Mouse (Mus musculus) kidney, embryonic 14.5 days (tissue): Measurements from ENCODE around the gene Ctc1. TPM values are rescaled to one million over a fixed set of nuclear protein-coding genes. Genes with fewer than 3 reads are reported as not detected.
A peak's percentile ranks its signal among the peaks of the same experiment; 100 is the strongest.
"Not testable (repeated sequence)": the region's sequence is repeated elsewhere in the genome, so short reads cannot be mapped to it uniquely, and the experiment has no call there.

Source experiments
- ATAC-seq: fragments of 200-750 bp; cut with Nextera tagmentation; 2 replicates; pipeline ENCODE4 v1.8.0; 2017; ENCODE audit warnings: moderate number of reproducible peaks, mild to moderate bottlenecking, moderate TSS enrichment, moderate library complexity; ENCODE audit not compliant: low FRiP score, low TSS enrichment
- H3K27ac ChIP-seq: fragments of 300-500 bp; sonication (generic); 2 replicates; pipeline ENCODE4 v1.5.1; 2014; ENCODE audit warnings: low read depth, mild to moderate bottlenecking, low read length, moderate library complexity, mixed read lengths
- H3K27me3 ChIP-seq: fragments of 300-500 bp; sonication (generic); 2 replicates; pipeline ENCODE4 v1.6.1; 2014; ENCODE audit warnings: mild to moderate bottlenecking, low read length; ENCODE audit not compliant: control insufficient read depth, insufficient read depth
- H3K36me3 ChIP-seq: fragments of 300-500 bp; sonication (generic); 2 replicates; pipeline ENCODE4 v1.6.1; 2014; ENCODE audit warnings: low read length, mixed read lengths; ENCODE audit not compliant: control insufficient read depth, insufficient read depth
- H3K4me1 ChIP-seq: fragments of 300-500 bp; sonication (generic); 2 replicates; pipeline ENCODE4 v1.6.1; 2014; ENCODE audit warnings: low read length, mixed read lengths; ENCODE audit not compliant: control insufficient read depth, insufficient read depth
- H3K4me2 ChIP-seq: fragments of 300-500 bp; sonication (generic); replicated peaks from 2 replicates; pipeline ENCODE4 v1.6.1; 2014; ENCODE audit warnings: low read depth, mild to moderate bottlenecking, low read length
- H3K4me3 ChIP-seq: fragments of 300-500 bp; sonication (generic); 2 replicates; pipeline ENCODE4 v1.5.1; 2014; ENCODE audit warnings: mild to moderate bottlenecking, low read length
- H3K9ac ChIP-seq: fragments of 300-500 bp; sonication (generic); 2 replicates; pipeline ENCODE4 v1.6.1; 2014; ENCODE audit warnings: low read depth, mild to moderate bottlenecking, low read length, moderate library complexity
- H3K9me3 ChIP-seq: fragments of 300-500 bp; sonication (generic); 2 replicates; pipeline ENCODE4 v1.6.1; 2016; ENCODE audit warnings: low read length; ENCODE audit not compliant: control insufficient read depth
- WGBS: fragments of 180-500 bp; shearing (Covaris S2); extraction: QIAGEN DNeasy Blood & Tissue Kit; methylation state at CpG from one replicate; pipeline ENCODE4 v1.1.7; 2014; 5-methylcytosine and 5-hydroxymethylcytosine counted together
- polyA plus RNA-seq: library from polyadenylated mRNA; unstranded; fragments of >200 nt; fragmentation: Nextera tagmentation; extraction: Ambion mirVana; gene quantifications from 2 replicates; pipeline ENCODE4 v1.2.1, GENCODE M21; 2014

Ctc1 gene
- polyA plus RNA-seq, 1 experiment from 2014 or later, result 62.3 TPM

DNA sequence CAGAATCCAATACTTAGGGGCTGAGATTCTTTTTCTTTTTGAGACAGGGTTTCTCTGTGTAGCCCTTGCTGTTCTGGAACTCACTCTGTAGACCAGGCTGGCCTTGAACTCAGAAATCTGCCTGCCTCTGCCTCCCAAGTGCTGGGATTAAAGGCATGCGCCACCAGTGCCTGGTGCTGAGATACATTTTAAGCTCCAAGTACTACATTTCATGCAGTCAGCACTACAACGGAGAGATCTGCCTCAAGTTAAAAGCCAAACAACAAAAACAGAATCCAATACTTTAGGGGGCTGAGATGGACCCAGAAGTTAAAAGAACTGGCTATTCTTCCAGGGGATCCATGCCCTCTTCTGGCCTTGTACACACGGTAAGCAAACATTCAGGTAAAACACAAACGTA, 12.9 kb upstream of the Ctc1 start:
- ATAC-seq, H3K4me2 ChIP-seq, H3K4me1 ChIP-seq, H3K9ac ChIP-seq, H3K27ac ChIP-seq, H3K27me3 ChIP-seq, H3K4me3 ChIP-seq, H3K9me3 ChIP-seq: not testable (repeated sequence)
- 94% methylated on average over 4 of the region's 4 CpGs for WGBS
- peaks cover 57% of the 10 kb centered on the region for H3K36me3 ChIP-seq

DNA sequence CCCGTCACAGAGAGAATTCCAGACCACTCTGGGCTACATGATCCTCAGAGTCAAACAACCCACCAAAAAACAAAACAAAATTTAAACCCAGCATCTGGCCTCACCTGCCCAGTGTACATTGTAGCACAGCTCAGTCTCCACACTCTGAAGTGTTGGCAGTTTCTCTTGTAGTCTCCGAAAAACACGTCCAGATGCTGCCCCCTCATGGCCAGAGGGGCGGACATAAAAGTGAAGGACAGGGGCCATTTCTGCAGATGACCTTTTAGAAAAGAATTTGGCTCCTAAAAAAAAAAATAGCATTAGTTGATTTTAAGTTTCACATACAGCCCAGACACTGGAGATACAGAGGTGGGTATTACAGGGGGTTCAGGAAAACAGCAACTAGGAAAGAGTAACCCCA, 12.1 kb upstream of the Ctc1 start:
- Histone ChIP-seq H3K27me3 (no peaks in the 10 kb centered on the region), H3K9ac (no peak overlapping the region), H3K9me3 (no peaks in the 10 kb centered on the region), H3K36me3 (peaks cover 49% of the 10 kb centered on the region), H3K4me3 (no peak overlapping the region), H3K27ac (no peak overlapping the region), H3K4me2 (no peak overlapping the region), H3K4me1 (peaks cover 9% of the 10 kb centered on the region; the same call in 1 of the 2 replicates)
- no peak for ATAC-seq
- WGBS, result 57% methylated on average over 4 of the region's 4 CpGs

DNA sequence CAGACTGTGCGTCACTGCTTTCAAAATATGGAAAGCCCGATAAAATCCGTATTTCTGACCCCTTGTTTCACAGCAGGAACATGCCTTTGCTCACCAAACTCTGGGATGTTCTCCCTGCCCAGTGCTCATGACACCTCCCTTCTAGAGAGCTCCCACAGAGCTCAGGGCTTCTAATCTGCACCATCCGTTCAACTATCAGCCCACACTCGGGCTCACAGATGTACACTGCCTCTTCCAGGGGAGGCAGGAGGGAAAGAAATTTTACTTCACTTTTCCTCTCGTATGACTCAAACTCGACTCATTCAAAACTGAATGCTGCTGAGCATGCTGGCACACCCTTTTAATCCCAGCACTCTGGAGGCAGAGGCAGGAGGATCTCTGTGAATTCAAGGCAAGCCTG, 10.5 kb upstream of the Ctc1 start:
- Histone ChIP-seq H3K9ac (no peak overlapping the region), H3K27ac (no peak overlapping the region), H3K4me2 (no peak overlapping the region), H3K4me3 (no peak overlapping the region), H3K27me3 (no peaks in the 10 kb centered on the region), H3K36me3 (peaks cover 33% of the 10 kb centered on the region), H3K9me3 (no peaks in the 10 kb centered on the region), H3K4me1 (peaks cover 9% of the 10 kb centered on the region; the same call in 1 of the 2 replicates)
- 92% methylated on average over 7 of the region's 7 CpGs for WGBS
- ATAC-seq, result no peak

GRCm38 (mm10) chr11:69006575-69006974, 9.1 kb upstream of the Ctc1 start:
- not testable (repeated sequence) for H3K27ac ChIP-seq, H3K9me3 ChIP-seq, ATAC-seq, H3K4me2 ChIP-seq, H3K9ac ChIP-seq, H3K27me3 ChIP-seq, H3K4me3 ChIP-seq
- peaks cover 12% of the 10 kb centered on the region; the same call in 1 of the 2 replicates for H3K4me1 ChIP-seq
- peaks cover 19% of the 10 kb centered on the region for H3K36me3 ChIP-seq

GRCm38 (mm10) chr11:69008182-69009121, 7.3 kb upstream of the Ctc1 start, which contains the start of gene Pfas:
TSS of gene Pfas (minus strand) at chr11:69008460.
- peak within 1 kb of the TSS; percentile 78 for H3K9ac ChIP-seq
- H3K4me1 ChIP-seq, result peaks cover 12% of the 10 kb centered on the region; the same call in 1 of the 2 replicates
- H3K27me3 ChIP-seq, result no peaks in the 10 kb centered on the region
- H3K4me2 ChIP-seq, result peak within 1 kb of the TSS; percentile 68
- H3K9me3 ChIP-seq, result no peaks in the 10 kb centered on the region
- WGBS, result 10% methylated on average over 38 of the region's 38 CpGs
- peak within 1 kb of the TSS; percentile 87 for H3K4me3 ChIP-seq
- H3K27ac ChIP-seq, result peak within 1 kb of the TSS; percentile 62
- peak; percentile 85 for ATAC-seq
- peaks cover 2% of the 10 kb centered on the region for H3K36me3 ChIP-seq

GRCm38 (mm10) chr11:69009508-69009907, 6.2 kb upstream of the Ctc1 start:
- H3K36me3 ChIP-seq, result no peaks in the 10 kb centered on the region
- no peak overlapping the region for H3K4me3 ChIP-seq
- no peak overlapping the region for H3K4me2 ChIP-seq
- no peak overlapping the region for H3K9ac ChIP-seq
- peaks cover 12% of the 10 kb centered on the region; the same call in 1 of the 2 replicates for H3K4me1 ChIP-seq
- H3K9me3 ChIP-seq, result no peaks in the 10 kb centered on the region
- no peak for ATAC-seq
- H3K27ac ChIP-seq, result no peak overlapping the region
- H3K27me3 ChIP-seq, result no peaks in the 10 kb centered on the region
- WGBS, result 95% methylated on average over 1 of the region's 1 CpGs

GRCm38 (mm10) chr11:69010400-69011323, 5.0 kb upstream of the Ctc1 start:
- ATAC-seq, result no peak
- H3K4me3 ChIP-seq, result no peak overlapping the region; the same call in 1 of the 2 replicates
- 93% methylated on average over 15 of the region's 15 CpGs for WGBS
- no peaks in the 10 kb centered on the region for H3K27me3 ChIP-seq
- no peaks in the 10 kb centered on the region for H3K9me3 ChIP-seq
- no peak overlapping the region for H3K27ac ChIP-seq
- H3K4me1 ChIP-seq, result peaks cover 12% of the 10 kb centered on the region; the same call in 1 of the 2 replicates
- no peaks in the 10 kb centered on the region for H3K36me3 ChIP-seq
- no peak overlapping the region for H3K9ac ChIP-seq
- H3K4me2 ChIP-seq, result peak overlapping the region; percentile 84; the same call in 1 of the 2 replicates

DNA sequence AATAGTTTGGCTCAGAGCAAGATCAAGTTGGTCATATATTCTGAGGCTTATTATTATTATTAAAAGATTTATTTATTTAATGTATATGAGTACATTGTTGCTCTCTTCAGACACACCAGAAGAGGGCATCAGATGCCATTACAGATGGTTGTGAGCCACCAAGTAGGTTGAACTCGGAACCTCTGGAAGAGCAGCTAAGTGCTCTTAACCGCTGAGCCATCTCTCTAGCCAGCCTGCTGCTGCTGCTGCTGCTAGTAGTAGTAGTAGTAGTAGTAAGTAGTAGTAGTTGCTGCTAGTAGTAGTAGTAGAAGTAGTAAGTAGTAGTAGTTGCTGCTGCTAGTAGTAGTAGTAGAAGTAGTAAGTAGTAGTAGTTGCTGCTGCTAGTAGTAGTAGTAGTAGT, 4.3 kb upstream of the Ctc1 start:
- peaks cover 12% of the 10 kb centered on the region; the same call in 1 of the 2 replicates for H3K4me1 ChIP-seq
- H3K27me3 ChIP-seq, H3K36me3 ChIP-seq, H3K9ac ChIP-seq, ATAC-seq, H3K9me3 ChIP-seq: not testable (repeated sequence)
- H3K4me3 ChIP-seq, result peak overlapping the region; percentile 55
- H3K27ac ChIP-seq, result peak overlapping the region; percentile 88; the same call in 1 of the 2 replicates
- H3K4me2 ChIP-seq, result peak overlapping the region; percentile 84
- WGBS, result 71% methylated on average over 2 of the region's 2 CpGs
